Mouse (Mus musculus): ENCODE data around the gene Olfr894. TPM values are rescaled to one million over a fixed set of nuclear protein-coding genes. Genes with fewer than 3 reads are reported as not detected.

The Olfr894 gene
- not detected for total RNA-seq (2023)

GRCm38 (mm10) chr9:38217755-38218154 is at the start of gene Olfr894:
Gene Olfr894 (plus strand): TSS chr9:38218055.

DNA sequence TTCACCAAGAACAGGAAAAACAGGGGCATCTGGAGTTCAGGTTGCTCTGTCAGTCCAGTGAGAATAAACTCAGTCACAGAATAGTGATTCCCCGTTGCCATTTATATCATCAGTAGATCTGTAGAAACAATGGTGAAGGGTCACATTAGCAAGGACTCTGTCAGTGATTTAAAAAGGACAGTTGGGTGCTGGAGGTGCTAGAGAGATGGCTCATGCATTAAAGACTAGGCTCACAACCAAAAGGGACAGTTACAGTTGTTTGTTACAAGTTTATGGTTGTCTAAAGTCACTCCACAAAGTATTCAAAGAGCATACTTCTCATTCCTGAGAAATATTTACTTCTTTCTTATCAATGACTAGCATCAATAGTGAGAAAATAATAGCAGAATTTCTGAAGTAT is 37.1 kb upstream of the Olfr894 start, which contains the start of gene Olfr891:
Gene Olfr891, minus strand, starts transcription at position 101 of the 400 bp plus-strand sequence.

GRCm38 (mm10) chr9:38208065-38208464 is 9.8 kb upstream of the Olfr894 start, which contains the start of gene Olfr893:
Gene Olfr893 (plus strand): TSS chr9:38208365.

GRCm38 (mm10) chr9:38252474-38252873 is 34.6 kb downstream of the Olfr894 start, which contains the start of gene Olfr143:
Gene Olfr143 (plus strand): TSS chr9:38252774.

GRCm38 (mm10) chr9:38267551-38267950 is 49.7 kb downstream of the Olfr894 start, which contains the start of gene Olfr895:
Gene Olfr895 (plus strand): TSS chr9:38267851.

Other genes with a start within 250 kb of the Olfr894 start
- gene Olfr881, start 226.2 kb upstream of the Olfr894 start, total RNA-seq (2023), result not detected
- not detected for gene Olfr883, start 192.2 kb upstream of the Olfr894 start, total RNA-seq (2023)
- not detected for gene Olfr884, start 171.5 kb upstream of the Olfr894 start, total RNA-seq (2023)
- gene Olfr885, start 156.7 kb upstream of the Olfr894 start, total RNA-seq (2023), result not detected
- gene Olfr887, start 134.0 kb upstream of the Olfr894 start, total RNA-seq (2023), result not detected
- not detected for gene Olfr888, start 109.9 kb upstream of the Olfr894 start, total RNA-seq (2023)
- gene Olfr889, start 102.9 kb upstream of the Olfr894 start, total RNA-seq (2023), result not detected
- gene Olfr890, start 75.5 kb upstream of the Olfr894 start, total RNA-seq (2023), result not detected
- not detected for gene Olfr891, start 37.2 kb upstream of the Olfr894 start, total RNA-seq (2023)
- gene Olfr893, start 9.7 kb upstream of the Olfr894 start, total RNA-seq (2023), result not detected
- gene Olfr143, start 34.7 kb downstream of the Olfr894 start, total RNA-seq (2023), result not detected
- gene Olfr895, start 49.8 kb downstream of the Olfr894 start, total RNA-seq (2023), result not detected
- gene Olfr896-ps1, start 73.1 kb downstream of the Olfr894 start, total RNA-seq (2023), result not detected
- not detected for gene Olfr25, start 111.0 kb downstream of the Olfr894 start, total RNA-seq (2023)
- gene Olfr898, start 130.4 kb downstream of the Olfr894 start, total RNA-seq (2023), result not detected
- gene Olfr250, start 148.8 kb downstream of the Olfr894 start, total RNA-seq (2023), result not detected
- gene Olfr251, start 159.0 kb downstream of the Olfr894 start, total RNA-seq (2023), result not detected
- not detected for gene Olfr147, start 183.6 kb downstream of the Olfr894 start, total RNA-seq (2023)
- not detected for gene Olfr901, start 211.4 kb downstream of the Olfr894 start, total RNA-seq (2023)
- not detected for gene Olfr902, start 229.6 kb downstream of the Olfr894 start, total RNA-seq (2023)
- not detected for gene Olfr904, start 245.1 kb downstream of the Olfr894 start, total RNA-seq (2023)

Measured in CD4-positive naive resting alpha-beta T cell, adult 57 days (primary cell).